Mouse (Mus musculus) layer of hippocampus, adult 11-12 months (tissue): ENCODE measurements around the gene Rps17.

Source experiments
- DNase-seq: peaks from one replicate; pipeline ENCODE4 v3.0.0; 2022; ENCODE audit warnings: low spot score

The Rps17 gene

DNA sequence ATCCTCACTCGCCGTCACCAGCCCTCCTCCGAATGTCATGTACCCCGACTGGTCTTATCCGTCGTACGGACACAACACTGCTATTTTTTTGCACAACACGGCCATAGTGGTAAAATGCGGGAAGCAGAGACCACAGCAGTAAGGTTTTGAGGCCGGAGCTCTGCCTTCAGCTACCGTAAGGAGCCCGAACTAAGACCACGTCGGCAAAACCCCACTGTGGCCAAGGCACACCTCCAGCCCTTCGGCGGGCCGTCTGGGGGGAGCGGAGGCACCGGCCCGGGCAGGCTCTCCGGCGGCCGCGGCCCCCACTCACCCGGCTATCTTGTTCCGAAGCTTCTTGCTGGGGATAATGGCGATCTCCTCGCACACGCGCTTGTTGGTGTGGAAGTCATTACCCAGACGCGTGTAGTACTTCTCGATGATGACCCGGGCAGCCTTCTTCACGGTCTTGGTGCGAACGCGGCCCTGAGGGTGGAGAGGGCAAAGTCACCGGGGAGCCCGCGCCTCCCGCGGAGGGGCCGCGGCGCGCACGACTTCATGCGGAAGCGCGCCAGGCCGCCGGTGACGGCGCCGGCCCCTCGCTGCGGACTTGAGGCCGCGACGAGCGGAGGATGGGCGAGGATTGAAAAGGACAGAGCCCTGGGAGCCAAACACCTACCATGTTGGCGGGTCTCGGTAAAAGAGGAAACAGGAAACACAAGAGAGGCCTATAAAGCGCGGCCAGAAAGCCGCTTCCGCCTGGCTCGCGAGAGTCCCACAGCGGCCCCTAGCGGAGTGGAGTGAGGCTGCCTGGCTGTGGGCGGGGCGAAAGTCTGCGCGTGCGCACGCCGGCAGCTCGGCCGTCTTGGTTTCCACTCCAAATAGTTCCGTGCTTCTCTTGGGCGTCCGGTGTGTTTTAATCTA, at the start of gene Rps17:
Rps17 (minus strand) TSS at position 711 of the 903 bp plus-strand sequence.
- DNase-seq = peak; percentile 97

DNA sequence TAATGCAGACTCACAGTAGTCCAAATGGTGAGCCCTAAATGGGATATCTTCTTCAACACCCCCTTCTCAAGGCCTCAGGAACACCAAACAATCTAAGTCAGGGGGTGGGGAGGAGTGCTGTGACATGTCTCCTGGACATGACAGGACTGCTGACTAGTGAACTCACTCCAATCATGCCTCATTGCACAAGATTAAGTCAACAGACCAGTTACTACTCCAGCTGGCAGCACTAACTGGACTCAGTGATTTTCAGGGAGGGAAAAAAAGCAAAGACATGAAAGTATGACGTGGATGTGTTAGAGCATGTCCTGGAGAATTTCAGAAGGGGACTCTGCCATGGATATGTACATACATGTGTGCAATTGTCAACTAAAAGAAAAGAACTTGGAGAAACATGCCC, 34.3 kb upstream of the Rps17 start:
- DNase-seq = no peak

DNA sequence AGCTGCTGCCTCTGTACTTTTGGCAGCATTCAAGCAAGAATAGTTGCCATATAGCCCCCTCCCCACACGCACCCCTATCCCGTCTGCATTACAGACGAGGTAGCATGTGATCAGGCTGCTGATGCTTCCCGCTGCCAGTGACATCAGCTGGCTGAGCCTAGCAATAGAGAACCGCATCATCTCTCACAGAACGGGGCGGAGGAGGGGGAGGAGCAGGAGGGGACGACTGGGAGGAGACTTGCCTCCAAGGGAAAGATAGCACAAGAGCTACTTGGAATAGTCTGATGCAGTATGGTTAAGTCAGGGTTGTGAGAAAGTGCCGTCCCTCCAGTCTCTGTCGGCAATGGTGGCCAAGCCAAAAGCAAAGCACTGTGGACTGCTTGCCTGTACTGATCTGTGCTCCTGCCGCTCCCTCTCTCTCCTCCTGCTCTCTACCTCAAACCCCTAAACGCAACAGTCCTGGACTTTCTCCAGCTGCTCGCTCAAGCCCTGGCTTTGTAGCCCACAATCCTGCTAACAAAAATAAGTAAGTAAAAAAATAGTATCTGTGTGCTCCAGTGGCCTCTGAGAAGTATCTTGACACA, 27.4 kb upstream of the Rps17 start:
- peak; percentile 81 for DNase-seq

DNA sequence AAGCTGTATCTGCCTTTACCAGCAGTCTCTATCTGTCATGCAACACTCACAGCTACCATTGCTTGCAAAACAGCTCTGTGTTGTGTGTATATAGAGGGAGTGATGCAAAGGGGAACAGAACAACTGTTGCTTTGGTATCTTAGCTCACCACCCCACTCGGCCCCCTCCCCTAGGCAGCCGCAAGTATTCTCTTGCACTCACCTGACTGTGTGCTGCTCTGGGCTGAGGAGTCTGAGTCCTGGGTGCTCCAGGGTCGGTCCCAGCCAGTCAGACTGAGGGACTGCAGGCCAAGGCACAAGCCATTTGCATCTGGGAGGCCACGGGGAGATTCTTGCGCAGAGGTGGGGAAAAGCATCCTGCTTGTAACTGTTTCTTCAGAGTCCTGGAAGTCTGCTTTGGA, 26.8 kb upstream of the Rps17 start:
- DNase-seq = peak; percentile 15

DNA sequence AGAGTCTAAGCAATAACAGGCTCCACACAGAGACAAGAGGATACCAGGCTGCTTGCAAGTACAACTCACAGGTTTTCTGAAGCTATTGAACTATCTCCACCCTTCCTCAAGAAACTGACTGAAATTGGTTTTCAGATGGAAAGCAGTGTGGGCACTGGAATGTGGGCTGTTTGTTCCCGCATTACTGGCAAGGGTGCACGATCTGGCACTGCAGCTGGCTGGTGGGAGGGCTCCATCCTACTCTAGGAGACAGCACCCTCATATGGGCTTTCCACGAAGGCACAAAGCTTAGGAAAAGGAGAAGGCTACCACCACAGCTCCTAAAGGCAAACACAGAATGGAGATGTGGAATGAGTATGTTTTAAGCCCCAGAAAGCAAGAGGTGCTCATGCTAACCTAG, 24.7 kb upstream of the Rps17 start:
- DNase-seq = peak; percentile 84

DNA sequence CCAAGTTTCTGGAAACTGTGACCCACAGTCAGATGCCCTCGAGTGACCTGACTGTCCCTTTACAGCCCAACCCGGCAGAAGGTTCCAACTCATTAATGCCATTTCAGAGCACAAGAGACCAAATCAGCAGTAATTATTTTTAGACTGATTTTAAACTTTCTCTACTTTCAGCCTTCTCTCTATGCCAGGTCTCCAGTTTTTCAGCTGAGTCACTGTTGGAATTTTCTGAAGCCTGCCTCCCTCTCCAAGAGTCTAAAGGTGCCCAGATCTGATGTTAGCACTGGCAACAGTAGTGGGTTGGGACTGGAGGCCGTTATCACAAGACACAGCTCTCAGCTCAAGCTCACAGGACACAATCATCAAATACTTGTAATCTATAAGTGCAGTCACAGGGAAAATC, 22.9 kb upstream of the Rps17 start:
- no peak for DNase-seq

DNA sequence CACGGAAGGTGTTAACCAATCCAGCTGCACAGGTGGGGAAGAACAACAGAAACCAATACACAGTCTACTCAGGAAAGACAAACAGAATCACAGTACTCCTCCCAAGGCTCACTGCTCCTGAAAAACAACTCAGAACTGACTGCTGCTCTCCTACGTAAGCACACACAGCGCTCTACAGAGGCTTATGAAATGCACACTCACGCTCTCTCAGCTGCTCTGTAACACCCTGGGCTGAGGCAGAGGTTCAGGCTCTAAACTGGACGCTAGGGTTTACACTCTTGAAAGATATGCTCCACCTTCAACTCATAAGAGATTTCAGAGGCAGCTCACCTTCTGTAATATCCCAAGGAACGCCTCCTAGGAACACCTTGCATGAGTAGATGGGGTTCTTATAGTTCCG, 11.9 kb upstream of the Rps17 start:
- DNase-seq = no peak

DNA sequence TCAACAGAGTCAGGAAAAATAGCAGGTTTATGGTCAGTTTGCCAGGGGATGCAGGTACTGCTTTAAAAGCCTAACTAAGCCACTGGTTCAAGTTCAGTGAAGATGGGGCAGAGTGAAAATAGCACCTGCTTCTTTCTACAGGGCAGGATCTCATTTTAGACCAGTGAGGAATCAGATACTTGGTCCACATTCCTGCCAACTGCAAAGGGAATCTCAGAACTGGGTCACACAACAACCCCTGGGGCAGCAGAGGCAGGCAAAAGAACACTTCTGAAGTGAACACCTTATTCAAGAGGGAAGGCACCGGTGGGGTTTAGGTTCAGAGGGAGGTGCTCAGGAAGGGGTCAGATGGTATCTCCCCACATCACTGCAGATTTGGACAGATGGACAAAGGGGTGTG, 11.3 kb upstream of the Rps17 start:
- DNase-seq = no peak

DNA sequence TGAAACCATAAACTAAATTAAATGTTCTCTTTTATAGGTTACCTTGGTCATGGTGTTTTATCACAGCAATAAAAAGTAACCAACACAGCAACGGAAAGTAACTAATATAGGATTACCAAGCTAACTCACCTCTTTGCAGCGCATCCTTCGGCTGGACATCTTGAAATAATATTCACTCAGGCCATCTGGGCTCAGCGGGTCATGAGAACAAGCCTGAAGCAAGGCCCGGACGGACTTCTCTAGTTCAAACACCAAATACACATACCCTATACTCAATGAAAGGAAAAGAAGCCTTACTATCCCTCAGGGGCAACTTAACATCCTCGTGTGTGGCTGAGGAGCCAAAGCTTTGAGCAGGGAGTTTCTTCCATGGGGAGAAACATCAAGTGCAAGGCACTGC, 10.7 kb upstream of the Rps17 start:
- DNase-seq = no peak

DNA sequence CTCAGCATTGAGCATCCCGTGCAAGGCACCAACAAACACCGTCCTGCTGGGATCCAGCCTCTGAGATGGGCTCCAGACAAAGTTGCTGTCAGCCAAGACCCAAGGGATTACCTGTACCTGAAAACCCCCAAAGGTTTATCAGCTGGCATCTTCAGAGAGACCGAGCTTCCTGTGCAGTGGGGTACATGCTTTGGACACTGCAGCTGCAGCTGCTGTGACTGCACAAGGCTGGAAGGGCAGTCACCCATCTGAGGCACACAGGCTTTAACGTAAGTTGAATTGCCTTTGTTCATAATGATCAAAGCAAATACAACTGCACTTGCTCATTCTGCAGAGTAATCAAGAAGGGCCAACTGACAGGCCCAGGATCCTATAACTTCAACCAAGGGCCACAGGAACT, 6.8 kb upstream of the Rps17 start:
- DNase-seq = no peak

DNA sequence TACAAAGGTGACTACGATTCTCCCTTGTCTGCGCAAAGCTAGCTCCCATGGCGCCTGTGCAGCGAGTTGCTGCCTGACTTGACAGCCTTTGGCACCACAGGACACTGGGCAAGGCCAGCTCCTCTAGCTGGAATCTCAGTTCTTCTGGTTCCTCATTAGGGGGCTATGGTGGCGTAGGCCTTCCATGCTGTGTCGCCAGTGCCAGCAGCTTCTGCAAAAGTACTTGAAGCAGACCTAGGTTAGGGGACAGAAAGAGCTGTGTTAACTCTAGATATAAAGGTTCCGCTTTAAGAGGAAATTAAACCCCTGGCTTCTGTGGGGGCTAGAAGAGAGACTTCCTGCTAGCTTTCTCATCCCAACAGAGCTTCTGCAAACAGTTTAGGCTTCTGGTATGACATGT, 3.2 kb upstream of the Rps17 start:
- DNase-seq = no peak

DNA sequence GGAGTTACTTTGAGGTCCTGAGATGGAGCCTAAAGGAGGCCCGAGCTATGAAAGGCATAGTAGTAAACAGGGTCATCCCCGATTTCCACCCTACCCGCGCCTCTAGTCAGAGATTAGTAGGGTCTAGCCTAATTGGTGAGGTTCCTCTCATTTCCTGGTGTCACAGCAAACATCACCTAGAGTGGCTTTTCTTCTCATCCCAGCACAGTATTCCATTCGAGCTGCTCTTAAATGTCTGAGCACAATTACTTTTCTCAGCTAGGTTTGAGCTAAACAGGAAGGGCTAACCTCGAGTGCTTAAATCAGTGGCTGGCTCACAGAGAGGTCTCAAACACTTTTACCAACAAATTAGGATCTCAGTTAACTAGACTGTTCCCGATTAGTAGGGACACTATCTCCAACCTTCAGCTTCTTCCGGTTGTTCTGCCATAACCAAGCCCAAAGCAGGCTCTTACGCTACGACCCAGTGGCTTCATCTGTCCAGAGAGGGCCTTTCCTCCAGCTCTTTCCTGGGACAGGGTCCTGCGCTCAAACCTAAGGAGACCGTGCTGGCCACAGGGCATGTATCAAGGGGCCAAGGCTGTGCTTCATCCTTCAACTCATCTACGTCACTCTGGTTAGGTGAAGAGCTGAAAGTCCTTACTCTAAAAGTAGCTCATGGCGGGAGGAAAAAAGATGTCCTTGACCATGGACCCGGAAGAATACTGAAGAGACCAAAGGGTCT, 555 bp upstream of the Rps17 start:
- DNase-seq = no peak

DNA sequence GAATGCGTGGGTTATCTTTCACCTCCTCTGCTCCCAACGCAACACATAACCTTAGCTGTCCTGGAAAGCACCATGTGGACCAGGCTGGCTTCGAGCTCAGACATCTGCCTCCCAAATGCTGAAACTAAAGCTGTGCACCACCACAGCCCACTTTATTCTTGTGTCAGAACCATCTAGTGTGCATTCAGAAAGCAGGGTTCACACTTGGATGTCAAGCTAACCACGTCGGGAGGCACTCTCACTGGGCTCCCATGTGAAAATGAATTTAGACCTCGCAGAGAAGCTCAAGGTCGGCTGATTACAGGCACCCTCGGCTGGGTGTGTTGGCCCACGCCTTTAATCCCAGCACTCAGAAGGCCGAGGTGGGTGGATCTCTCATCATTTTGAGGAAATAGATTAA, 1.2 kb downstream of the Rps17 start:
- no peak for DNase-seq

DNA sequence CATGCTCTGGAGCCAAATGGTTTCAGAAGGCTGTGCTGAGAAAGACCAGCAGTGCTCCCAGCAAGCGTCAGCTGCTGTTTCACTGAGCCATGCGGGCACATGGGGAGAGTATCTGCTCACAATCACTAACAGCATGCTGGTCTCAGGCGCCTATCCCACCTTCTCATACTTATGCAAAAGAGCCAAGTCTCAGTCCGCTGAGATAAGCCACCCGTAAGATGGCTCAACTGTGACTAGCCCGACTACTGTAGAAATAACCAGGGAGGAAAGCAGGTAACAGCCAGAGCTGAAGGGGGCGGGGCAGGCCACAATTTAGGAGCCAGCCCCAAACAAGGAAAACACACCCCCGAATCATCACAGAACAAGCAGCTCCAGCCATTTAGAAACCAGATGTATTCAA, 1.7 kb downstream of the Rps17 start:
- no peak for DNase-seq

DNA sequence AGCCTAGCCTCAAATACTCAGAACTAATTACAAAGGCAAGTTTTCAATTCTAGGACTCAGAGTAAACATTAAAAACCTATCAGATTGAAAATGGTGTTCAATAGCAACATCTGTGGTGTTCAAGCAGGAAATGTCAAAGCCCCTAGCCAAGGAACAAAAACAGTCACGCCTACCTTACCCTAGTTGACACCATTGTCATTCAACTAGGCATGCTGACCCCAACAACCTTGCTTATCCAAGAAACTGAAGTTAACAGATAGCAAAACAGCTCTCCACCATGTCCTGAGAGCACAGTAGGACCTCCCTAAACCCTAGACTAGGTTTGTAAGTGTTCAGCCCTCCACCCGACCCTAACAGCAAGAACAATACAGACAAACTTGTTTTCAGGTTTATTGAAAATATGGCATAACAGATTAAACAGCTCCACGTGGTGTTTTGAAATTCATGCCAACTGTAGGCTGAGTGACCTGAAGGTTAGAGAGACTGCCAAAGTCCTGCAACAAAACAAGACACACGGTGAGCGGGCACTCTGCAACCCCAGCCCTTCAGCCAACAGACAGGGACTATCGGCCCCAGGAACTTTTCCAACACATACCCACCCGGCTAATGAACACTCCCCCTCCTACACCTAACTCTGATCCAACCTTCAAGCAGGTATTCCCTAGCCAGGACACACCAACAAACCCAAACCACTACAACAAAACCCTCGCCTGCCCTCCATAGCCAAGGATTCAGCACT, 2.5 kb downstream of the Rps17 start:
- DNase-seq = no peak

DNA sequence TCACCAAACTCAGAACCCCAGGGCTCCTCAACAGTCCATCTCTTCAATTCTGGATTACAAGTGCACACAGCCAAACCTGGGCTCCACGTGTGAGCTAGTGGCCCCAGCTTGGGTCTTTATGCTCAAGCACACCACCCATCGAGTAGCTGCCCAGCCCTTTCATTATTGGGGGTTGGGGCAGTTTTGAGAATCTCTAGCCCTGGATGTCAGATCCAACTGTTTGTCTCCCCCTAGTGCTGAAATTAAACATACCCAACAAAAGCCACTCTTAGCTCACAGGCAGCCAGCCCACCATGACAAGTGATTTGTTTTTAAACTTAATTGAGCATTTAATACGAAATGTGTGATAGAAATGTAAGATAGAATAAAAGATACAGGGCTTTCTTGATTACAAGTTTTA, 3.5 kb downstream of the Rps17 start:
- no peak for DNase-seq

DNA sequence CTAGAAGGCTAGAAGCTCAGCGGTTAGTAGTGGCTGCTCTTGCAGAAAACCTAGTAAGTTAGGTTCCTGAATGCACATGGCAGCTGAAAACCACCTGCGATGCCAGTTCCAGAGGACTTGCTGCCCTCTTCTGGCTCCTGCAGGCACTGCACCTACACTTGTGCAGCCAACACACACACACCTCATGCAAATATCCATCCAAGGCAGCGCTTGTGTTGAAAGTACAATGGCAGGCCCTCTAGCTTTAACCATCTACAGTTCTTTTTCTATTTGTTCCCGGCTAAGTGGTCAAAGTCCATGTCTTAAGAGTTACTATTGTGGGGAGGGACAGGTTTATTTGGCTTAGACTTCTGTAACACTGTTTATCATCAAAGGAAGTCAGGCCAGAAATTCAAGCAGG, 5.3 kb downstream of the Rps17 start:
- peak; percentile 49 for DNase-seq

DNA sequence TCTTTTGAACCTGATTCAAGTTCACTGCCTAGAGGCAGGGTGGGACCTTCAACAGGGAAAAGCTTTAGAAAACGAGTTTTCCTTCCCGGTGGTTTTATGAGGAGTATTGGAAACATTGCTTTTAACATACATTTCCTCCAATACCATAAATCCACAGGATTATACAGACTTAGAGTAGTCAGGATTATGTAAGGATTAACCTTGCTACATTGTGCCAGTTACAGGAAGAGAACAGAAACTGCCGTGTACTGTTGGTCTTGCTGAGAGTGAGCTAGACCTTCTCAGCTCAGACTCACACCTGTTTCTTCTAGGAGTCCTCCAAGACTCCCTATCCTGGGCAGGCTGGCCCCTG, 6.6 kb downstream of the Rps17 start:
- DNase-seq = no peak

DNA sequence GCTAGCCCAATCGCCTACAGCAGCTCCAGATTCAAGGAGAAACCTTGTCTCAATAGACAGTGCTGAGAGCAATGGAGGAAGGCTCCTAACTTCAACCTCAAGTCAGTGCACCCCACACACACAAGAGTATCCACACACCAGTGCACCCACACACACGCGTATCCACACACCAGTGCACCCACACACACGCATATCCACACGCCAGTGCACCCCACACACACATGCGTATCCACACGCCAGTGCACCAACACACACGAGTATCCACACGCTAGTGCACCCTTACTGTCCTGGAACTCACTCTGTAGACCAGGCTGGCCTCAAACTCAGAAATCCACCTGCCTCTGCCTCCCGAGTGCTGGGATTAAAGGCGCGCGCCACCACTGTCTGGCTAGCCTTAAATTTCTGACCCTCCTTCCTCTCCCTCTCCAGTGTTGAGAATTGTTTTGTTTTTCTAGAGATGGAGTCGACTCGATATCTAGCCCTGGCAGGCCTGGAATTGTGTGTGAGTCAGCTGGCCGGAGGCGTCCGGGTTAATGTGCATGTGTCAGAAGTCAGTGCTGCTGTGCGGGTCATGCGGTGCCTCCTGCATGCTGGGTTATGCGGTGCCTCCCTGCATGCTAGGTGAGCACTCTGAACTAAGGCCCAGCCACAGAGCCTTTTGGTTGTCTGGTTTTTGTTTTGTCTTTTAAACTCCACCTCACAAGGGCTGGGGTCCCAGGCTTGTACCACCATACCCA, 7.1 kb downstream of the Rps17 start:
- DNase-seq = no peak

DNA sequence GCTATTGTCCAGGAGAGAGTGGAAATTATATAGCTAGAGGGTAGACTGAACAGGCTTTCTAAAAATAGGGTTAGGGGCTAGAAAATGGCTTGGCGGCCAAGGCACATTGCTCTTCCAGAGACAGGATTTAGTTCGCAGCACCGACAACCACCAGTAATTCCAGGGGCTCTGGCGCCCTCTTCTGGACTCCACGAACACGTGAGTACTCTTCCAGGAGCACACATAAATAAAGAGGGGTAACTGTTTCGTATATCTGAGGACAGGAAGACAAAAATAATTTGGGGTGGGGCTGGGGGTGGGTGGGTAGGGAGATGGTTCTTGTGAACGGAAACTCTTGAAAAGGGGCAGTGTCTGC, 8.6 kb downstream of the Rps17 start:
- DNase-seq = no peak

DNA sequence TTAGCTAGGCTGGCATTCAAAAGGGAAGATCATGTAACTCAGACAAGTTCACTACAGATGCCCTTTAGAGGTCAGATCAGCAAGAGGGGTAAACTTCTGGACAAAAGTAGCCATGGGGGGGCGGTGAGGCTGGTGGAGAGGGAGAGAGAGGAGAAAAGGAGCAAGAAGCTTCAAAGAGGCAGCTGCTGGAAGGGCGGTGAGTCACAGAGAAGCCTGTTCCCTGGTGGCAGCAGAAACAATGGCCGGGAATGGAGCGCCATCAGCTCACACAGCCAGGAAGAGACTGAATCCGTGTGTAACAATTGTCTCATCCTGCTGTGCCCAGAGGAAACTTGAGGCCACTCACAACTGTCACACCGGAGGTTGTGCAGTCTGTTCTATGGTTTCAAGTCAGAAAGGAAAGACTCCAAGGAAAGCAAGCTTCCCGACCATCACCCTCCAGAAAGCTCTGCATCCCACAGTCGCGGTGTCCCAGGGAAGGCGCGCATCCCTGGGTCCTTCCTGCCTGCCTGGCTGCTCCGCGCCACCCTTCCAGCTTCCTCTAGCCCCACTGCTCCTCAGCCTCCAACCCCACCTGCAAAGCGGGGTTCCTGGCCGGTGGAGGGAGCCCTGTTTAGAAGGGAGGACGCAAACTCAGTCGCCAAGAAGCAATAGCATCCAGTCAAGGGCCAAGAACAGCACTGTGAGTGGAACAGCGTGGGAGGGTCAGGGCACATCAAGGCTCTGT, 9.2 kb downstream of the Rps17 start:
- DNase-seq = no peak
